Mouse (Mus musculus) olfactory bulb, adult 2 months (tissue): ENCODE results near the gene Stk35.

ENCODE experiments used
- CTCF ChIP-seq: fragments of 200-500 bp; IDR thresholded peaks from 2 replicates; pipeline ENCODE4 v1.5.1; 2012; ENCODE audit warnings: low read depth, mild to moderate bottlenecking, low read length, moderate library complexity; ENCODE audit not compliant: insufficient read depth
- POLR2A ChIP-seq: fragments of 200-500 bp; IDR thresholded peaks from 2 replicates; pipeline ENCODE4 v1.6.1; 2012; ENCODE audit warnings: mild to moderate bottlenecking, low read depth, low read length, moderate library complexity; ENCODE audit not compliant: insufficient read depth

- TF ChIP-seq CTCF = no peak
- no peak for TF ChIP-seq POLR2A
These were observed 19.6 kb downstream of the Stk35 start for GRCm38 (mm10) chr2:129819951-129820350.
